Mouse (Mus musculus) lung, adult 2 months (tissue): ENCODE results near the gene Rnf34. TPM values are rescaled to one million over a fixed set of nuclear protein-coding genes. Genes with fewer than 3 reads are reported as not detected.

Experiments used
- DNase-seq: peaks from one replicate; pipeline ENCODE4 v3.0.0; 2022
- H3K4me1 ChIP-seq: fragments of 200-500 bp; 2 replicates; pipeline ENCODE4 v1.6.1; 2011; ENCODE audit warnings: low read length; ENCODE audit not compliant: control insufficient read depth, insufficient read depth
- H3K4me3 ChIP-seq: fragments of 200-500 bp; replicated peaks from 2 replicates; pipeline ENCODE3; 2011; ENCODE audit warnings: low read depth, mild to moderate bottlenecking, control low read depth, low read length; ENCODE audit errors: extremely low read depth
- CTCF ChIP-seq: fragments of 200-500 bp; IDR thresholded peaks from 2 replicates; pipeline ENCODE4 v1.5.1; 2011; ENCODE audit warnings: mild to moderate bottlenecking, low read length, control low read depth; ENCODE audit not compliant: insufficient read depth
- POLR2A ChIP-seq: fragments of 200-500 bp; IDR thresholded peaks from 2 replicates; pipeline ENCODE4 v1.6.1; 2011; ENCODE audit warnings: low read depth, mild to moderate bottlenecking, control low read depth, low read length, borderline replicate concordance; ENCODE audit errors: extremely low read depth
- WGBS: fragments of 180-500 bp; shearing (Covaris S2); methylation state at CpG from one replicate; pipeline ENCODE4 v1.1.7; 2018; 5-methylcytosine and 5-hydroxymethylcytosine counted together
- polyA plus RNA-seq: library from polyadenylated mRNA; depleted of rRNA; stranded (reverse); fragments of >200 nt; gene quantifications from 2 replicates; pipeline ENCODE4 v1.2.3, GENCODE M21; 2012

The Rnf34 gene
- polyA plus RNA-seq, 1 experiment: 9.6 TPM

GRCm38 (mm10) chr5:122822441-122822840 is 27.4 kb upstream of the Rnf34 start:
- no peak for DNase-seq

GRCm38 (mm10) chr5:122823976-122824375 is 25.9 kb upstream of the Rnf34 start:
- no peak for DNase-seq
- 60% methylated on average over 1 of the region's 1 CpGs for WGBS
- TF ChIP-seq POLR2A (no peak), CTCF (no peak)

More at GRCm38 (mm10) chr5:122822441-122822840, 27.4 kb upstream of the Rnf34 start:
- Histone ChIP-seq H3K4me1 (no peaks in the 10 kb centered on the region), H3K4me3 (no peak overlapping the region)
- 81% methylated on average over 4 of the region's 4 CpGs for WGBS
- no peak for TF ChIP-seq POLR2A
- no peak for TF ChIP-seq CTCF

GRCm38 (mm10) chr5:122824450-122824849 is 25.4 kb upstream of the Rnf34 start:
- Histone ChIP-seq H3K4me1 (no peaks in the 10 kb centered on the region), H3K4me3 (no peak overlapping the region)
- DNase-seq: no peak
- TF ChIP-seq POLR2A (no peak), CTCF (no peak)
- WGBS: 59% methylated on average over 6 of the region's 6 CpGs

More at GRCm38 (mm10) chr5:122823976-122824375, 25.9 kb upstream of the Rnf34 start:
- no peaks in the 10 kb centered on the region for H3K4me1 ChIP-seq
- H3K4me3 ChIP-seq: no peak overlapping the region

- WGBS: 83% methylated on average over 8 of the region's 8 CpGs
- TF ChIP-seq CTCF: no peak
- no peak for TF ChIP-seq POLR2A
Observed at GRCm38 (mm10) chr5:122825099-122825498, 24.7 kb upstream of the Rnf34 start.

GRCm38 (mm10) chr5:122832536-122832935 is 17.3 kb upstream of the Rnf34 start:
- no peak for DNase-seq
- 82% methylated on average over 10 of the region's 10 CpGs for WGBS
- TF ChIP-seq CTCF (no peak), POLR2A (no peak)
- H3K4me1 ChIP-seq: no peaks in the 10 kb centered on the region
- no peak overlapping the region for H3K4me3 ChIP-seq

More at GRCm38 (mm10) chr5:122825099-122825498, 24.7 kb upstream of the Rnf34 start:
- Histone ChIP-seq H3K4me3 (no peak overlapping the region), H3K4me1 (no peaks in the 10 kb centered on the region)
- DNase-seq: no peak

GRCm38 (mm10) chr5:122832996-122833395 is 16.9 kb upstream of the Rnf34 start:
- no peak for DNase-seq
- TF ChIP-seq POLR2A: no peak
- no peak for TF ChIP-seq CTCF
- 69% methylated on average over 10 of the region's 10 CpGs for WGBS
- Histone ChIP-seq H3K4me1 (no peaks in the 10 kb centered on the region), H3K4me3 (no peak overlapping the region)

- 88% methylated on average over 2 of the region's 2 CpGs for WGBS
- no peaks in the 10 kb centered on the region for H3K4me1 ChIP-seq
Observed at GRCm38 (mm10) chr5:122841126-122841525, 8.7 kb upstream of the Rnf34 start.

GRCm38 (mm10) chr5:122843799-122844198 is 6.0 kb upstream of the Rnf34 start:
- WGBS: 85% methylated on average over 5 of the region's 5 CpGs
- no peak for DNase-seq
- Histone ChIP-seq H3K4me3 (no peak overlapping the region), H3K4me1 (no peaks in the 10 kb centered on the region)
- TF ChIP-seq CTCF (no peak), POLR2A (no peak)

More at GRCm38 (mm10) chr5:122841126-122841525, 8.7 kb upstream of the Rnf34 start:
- TF ChIP-seq POLR2A (no peak), CTCF (no peak)
- no peak overlapping the region for H3K4me3 ChIP-seq
- no peak for DNase-seq

- Histone ChIP-seq H3K4me3 (peak overlapping the region; percentile 84), H3K4me1 (peaks cover 8% of the 10 kb centered on the region; the same call in 1 of the 2 replicates)
- WGBS: 1% methylated on average over 38 of the region's 38 CpGs
- TF ChIP-seq CTCF (no peak), POLR2A (no peak)
- DNase-seq: no peak
Observed at GRCm38 (mm10) chr5:122850319-122851002, 613 bp downstream of the Rnf34 start.

GRCm38 (mm10) chr5:122852611-122853010 is 2.8 kb downstream of the Rnf34 start:
- TF ChIP-seq POLR2A: no peak
- TF ChIP-seq CTCF: no peak
- WGBS: 85% methylated on average over 2 of the region's 2 CpGs
- H3K4me1 ChIP-seq: peaks cover 8% of the 10 kb centered on the region; the same call in 1 of the 2 replicates
- H3K4me3 ChIP-seq: no peak overlapping the region
- no peak for DNase-seq
